Mouse (Mus musculus) c-Kit-positive CD71-positive TER-119-negative erythroid progenitor cells, embryonic 14.5 days (primary cell): Measurements from ENCODE around the gene Ahnak.
"Not testable (repeated sequence)": the region's sequence is repeated elsewhere in the genome, so short reads cannot be mapped to it uniquely, and the experiment has no call there.

Experiments
- DNase-seq: peaks from one replicate; pipeline ENCODE4 v3.0.0-alpha.2; 2013; ENCODE audit warnings: low read depth

The Ahnak gene

DNA sequence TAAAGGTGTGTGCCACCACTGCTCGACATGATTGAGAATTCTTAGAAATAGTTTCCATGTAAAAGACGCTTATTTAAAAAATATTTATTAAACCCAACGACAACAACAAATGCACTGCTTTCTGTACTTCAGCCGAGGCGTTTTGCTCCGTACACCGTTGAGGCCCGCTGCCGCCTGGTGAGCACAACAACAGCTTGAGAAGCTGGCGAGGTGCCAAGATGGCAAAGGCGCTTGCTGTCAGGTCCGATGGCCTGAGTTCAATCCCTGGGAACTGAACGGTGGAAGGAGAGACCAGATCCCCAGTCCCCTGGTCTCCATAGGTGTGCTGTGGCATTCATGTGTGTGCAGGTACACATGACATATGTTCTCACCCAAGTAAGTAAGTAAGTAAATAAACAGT, 108.4 kb downstream of the Ahnak start:
- DNase-seq, result no peak

DNA sequence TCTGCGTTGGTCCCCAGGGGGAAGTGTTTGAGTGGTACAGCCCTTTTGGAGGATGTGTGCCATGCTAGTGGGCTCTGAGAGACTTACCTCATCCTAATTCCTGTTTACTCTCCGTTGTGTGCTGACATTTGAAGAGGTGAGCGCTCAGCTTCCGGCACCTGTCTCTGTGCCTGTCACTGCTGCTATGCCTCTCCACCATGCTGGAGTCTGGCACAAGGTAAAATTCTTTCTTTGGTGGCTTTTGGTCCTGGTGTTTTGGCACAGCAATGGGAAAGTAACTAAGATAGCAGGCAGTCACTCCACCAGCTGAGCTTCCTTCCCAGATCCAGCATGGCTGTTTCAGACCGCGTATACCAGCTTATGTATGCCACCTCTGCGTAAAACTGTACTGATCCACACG, 110.7 kb downstream of the Ahnak start:
- DNase-seq, result no peak

DNA sequence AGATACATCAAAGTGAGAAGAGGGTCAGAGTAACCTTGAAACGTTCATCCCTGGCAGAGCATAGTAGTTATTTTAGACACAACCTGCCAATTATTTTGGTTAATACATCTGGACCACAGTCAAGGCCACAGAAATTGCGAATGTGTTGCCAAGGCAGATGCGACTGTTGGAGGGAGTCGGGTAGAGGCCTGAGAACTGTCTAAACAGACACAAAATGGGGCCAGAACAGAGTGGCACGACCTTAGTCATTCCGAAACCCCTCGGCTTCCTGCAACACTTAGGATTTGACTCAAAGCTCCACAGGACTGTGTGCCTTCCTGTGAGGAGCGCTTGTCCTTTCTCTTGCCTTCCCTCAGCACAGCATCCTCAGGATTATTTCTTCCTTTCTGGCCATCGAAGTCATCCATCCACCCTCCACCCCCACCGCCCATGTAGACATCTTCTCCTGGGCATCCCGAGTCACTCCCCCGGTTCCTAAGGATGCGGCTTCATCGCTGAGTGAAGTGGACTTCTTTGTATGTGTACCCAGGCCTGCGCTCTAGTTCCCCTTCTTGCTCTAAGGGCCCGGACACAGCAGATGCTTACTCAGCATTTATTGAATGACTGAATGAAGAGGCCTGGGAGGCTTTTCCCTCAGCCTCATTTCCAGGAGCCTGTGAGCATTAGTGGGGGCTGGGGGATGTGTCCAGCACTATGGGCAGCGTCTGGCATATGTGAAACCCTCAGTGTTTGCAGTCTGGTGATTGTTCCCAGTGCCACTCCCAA, 111.4 kb downstream of the Ahnak start:
- DNase-seq, result no peak

DNA sequence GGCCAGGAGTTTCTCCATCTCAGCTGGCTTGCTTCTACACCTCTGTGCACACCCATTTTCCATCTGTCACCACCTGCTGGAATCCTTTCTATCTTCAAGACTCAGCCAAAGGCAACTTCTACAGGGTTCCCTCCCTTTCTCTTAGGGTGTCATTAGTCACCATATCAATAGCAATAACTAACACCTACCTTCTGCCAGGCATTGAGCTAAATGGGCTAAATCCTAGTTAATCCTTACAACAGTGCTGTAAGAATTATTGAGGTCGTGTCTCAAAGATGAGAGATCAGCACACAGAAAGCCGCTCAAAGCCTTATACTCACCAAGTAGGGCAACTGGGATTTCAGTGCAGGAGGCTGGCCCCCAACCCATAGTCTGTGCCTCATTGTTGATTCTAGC, 112.0 kb downstream of the Ahnak start:
- DNase-seq, result no peak

DNA sequence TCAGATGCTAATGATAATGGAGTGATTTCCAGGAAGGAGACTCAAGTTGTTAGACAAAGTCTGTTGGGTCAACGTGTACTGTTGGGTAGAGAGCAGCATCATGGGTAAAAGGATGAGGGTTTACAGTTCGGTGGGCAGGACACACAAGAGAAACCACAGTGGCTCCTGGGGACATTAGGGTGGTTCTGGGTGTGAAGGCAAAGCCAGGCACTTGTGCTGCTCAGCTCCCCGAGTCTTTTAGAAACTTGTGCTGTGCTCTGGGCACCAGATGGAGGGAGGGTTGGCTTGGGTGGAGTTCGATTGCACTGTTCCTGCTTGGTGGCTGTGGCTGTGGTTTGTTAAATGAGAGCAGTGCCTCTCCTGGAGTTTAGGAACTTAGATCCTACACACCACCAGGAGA, 114.9 kb downstream of the Ahnak start:
- DNase-seq, result no peak

DNA sequence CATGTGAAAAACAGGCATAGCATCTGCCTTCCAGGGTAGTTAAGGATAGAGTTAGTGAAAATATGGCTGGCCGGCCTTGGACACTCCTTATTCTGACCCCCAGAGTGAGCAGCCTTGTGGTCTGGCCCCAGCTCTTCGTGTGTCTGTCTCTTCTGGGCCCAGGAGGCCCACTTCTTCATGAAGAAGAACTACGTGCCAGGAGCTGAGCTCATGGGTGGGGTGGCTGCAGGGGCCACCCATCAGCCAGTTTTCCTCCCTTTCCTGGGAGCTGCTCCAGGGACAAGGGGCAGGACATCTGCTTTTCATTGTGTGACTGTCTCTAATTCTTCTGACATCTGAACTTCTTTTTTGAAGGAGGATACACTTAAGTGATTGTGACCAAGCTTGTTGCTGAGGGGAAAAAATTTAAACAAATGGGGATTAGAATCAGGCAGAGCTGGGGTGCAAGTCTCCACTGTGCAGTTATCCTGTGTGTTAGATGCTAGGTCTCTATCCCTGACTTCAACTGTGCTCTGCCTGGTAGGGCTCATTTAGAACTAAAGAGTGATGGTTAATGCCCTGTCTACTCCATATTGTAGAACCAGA, 116.1 kb downstream of the Ahnak start:
- DNase-seq, result no peak

DNA sequence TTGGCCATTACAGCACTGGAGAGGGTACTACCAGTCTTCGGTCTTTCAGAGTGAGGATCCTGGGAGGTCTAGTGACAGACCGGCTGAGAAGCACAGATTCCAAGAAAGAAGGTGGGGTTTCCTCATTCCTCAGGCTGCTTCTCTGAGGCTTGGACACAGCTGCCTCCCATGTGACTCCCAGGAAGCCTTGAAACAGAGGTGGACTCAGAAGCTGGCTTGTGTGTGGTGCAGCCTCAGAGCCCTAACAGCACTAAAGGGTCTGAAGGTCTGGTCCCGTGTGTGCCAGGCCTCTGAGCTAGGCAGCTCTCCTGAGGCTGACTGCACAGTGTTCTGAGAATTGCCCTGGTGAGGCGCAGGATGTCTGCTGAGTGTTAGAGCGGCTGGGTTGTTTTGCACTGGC, 117.0 kb downstream of the Ahnak start:
- DNase-seq, result no peak

DNA sequence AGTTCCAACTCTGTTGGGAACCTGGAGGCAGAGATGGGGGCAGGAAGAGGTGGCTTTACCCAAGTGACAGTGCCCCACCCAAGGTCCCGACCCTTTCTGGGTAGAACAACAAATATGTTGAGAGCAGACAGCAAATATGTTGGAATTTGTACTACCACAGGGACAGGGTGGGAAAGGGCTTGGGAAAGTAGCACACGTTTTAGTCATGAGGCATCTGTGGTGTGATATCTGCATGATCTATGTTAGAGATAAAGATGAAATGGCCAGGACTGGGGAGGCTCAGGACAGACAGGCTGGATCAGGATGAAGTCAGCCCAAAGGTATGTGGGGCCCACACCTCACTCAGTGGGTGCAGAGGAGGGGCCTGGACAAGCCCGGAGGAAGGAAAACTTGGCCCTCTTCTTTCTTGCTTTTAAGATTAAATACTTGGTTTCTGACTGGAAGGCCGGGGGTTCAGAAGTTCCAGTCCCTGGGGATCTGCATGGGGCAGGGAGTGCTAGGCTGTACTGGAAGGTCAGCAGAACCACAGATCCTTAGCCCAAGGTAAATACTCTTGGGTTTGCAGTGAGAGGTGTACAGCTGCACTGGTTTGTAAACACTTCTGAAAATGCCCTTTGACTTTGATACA, 117.8 kb downstream of the Ahnak start:
- no peak for DNase-seq

DNA sequence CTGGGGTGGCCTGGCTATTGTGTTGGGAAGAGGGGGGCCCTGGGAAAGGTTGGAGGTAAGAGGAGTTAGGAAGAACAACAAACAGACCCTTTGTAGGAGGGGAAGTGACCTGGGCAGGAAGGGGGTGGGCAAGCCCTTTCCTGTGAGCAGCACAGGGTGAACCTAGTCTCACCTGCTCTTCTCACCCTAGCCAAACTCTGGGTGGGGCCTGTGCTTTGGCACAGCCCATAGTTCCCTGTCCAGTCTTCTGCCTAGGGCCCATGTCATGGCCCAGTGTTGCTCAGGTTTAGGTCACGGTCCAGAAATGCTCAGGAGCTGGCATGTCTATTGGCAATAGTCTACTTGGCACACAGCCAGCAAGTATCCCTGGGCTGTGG, 118.3 kb downstream of the Ahnak start:
- no peak for DNase-seq

DNA sequence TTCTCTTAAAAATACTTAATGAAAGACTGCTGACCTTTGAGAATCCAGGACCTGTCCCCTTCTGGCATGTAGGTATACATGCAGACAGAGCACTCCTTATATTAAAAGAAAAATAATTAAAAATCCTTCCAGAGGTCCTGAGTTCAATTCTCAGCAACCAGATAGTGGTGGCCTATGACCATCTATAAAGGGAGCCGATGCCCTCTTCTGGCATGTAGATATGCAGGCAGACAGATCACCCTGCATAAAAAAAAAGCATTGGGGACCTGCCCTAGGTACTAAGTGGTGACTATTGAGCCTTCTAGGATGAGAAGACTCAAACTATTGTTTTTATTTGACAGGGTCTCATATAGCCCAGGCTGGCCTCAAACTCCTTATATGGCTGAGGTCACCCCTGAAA, 119.5 kb downstream of the Ahnak start:
- DNase-seq, result no peak

DNA sequence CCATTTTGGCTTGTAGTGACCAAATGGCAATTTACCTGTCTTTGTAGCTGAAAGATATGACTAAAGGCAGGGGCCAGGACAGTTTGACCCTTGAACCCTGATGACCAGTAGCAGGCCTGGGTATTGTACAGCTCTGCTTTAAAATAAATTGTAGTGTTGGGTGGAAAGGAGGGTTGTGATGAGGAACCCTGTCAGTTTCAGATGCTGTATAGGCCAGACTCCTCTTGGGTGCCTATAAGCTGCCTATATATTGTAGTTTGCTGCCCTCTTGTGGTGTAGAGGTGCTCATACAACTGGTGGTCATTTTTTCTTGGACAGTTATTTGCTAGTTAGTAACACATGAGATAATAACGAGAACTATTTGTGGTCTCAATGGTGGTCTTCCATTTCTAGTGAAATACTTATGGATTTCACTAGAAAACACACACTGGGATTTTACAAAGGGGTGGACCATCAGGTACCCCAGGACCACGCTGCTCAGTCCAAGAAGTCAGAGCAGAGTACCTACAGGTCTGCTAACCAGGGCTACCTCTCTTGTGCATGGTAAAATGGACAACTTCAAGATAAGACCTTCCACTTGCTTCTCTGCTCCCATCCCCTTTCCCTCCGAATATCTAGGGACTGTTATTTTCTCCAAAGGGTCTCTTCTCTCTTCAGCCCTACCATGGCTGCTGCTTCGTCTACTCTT, 121.2 kb downstream of the Ahnak start:
- peak; percentile 61 for DNase-seq

DNA sequence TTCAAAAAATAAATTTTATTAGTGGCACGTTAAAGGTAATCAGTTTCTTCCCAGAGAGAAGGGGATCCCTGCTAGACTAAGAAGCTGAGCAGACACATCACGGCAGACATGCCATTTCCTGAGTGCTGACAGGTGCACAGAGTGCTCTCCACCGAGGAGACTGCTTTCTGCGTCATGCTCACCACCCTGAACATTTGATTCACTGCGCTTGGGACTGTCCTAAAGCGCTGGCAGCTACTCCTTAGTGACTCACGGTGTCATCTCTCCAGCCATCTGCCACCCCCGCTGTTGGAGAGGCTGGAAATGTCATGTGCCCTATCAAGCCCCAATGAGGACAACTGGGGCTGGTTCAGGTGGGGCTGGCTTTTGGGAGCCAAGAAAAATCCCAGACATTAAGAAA, 123.0 kb downstream of the Ahnak start:
- no peak for DNase-seq

DNA sequence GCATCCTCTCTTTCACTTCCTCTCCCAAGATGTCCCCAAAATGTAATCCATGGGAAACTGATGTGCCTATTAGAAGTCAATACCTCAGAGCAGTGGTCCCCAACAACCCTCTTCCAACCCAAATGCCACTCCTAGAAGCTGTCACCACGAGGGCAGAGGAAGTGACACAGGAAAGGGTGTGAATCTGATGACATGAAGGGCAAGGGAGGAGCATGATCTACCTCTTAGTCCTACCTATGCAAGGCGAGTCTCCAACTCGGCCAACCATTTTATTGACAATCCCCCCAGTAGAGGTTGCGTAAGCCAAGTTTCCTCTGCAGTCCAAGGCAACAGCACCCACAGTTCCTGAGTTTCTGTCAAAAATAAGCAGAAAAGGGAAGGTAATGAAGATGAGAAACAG, 127.2 kb downstream of the Ahnak start:
- no peak for DNase-seq

DNA sequence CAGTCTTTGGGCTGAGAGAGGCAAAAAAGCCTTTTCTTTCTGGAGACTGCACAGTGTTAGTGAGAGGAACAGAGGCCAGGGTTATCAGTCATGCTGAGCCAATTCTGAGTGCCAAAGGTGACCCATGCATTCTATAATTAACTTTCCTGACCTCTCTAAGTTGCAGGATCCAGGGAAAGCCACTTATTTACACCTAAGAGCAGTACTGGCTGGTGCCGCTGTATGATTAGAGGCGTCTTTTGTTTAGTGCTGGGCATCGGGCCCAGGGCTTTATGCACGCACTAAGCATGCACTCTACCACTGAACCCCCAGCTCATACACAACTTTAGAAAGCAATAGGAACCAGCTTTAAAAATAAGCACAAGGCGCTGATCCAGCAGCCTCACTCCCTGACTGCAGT, 128.2 kb downstream of the Ahnak start:
- DNase-seq, result no peak

DNA sequence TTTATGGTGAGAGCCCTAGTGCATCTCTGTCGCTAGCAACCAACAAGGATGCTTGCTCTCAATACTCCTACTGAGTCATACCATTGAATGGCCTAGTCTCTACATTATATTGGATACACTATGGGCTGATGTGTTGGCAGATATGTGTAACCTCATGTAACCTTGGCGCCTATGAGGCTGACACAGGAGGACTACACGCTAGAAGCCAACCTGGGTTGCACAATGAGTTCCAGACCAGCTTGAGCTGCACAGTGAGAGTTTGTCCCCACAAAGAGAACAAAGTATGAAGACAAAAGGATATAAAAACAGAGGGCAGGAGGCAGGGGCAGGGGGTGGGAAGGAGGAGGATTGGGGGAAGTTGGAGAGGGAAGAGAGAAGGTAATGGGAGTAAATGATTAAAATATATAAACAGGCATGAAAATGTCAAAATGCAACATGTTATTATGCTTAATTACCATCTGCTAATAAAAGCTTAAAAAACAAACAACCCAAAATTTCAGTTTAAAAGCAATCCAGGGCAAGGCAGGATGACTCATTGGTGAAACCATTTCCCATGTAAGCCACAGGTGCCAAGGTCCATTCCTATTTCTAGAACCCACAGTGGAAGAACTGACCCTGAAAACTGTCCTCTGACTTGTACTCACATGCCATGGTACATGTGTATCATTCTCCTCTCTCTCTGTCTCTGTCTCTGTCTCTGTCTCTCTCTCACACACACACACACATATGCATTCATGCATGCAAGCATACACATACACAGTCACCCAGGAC, 130.8 kb downstream of the Ahnak start:
- DNase-seq, result no peak

DNA sequence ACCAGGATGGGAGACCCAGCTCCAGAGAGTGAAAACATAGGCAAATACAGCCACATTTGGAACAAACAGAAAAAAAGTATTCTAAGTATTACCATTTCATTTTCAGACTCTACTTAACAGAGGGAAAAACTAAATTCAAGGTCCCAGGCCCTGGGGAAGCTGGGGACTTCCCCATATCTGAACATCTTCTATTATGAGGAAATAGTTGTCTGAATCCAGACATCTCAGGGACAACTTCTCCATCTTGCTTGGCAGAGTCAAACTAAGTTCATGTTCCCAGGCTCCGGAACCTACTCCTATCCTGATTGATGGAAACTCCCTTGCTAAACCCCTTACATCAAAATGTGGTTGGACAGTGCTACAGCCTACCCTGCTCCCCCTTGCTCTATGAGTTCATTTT, 133.3 kb downstream of the Ahnak start:
- DNase-seq, result no peak

DNA sequence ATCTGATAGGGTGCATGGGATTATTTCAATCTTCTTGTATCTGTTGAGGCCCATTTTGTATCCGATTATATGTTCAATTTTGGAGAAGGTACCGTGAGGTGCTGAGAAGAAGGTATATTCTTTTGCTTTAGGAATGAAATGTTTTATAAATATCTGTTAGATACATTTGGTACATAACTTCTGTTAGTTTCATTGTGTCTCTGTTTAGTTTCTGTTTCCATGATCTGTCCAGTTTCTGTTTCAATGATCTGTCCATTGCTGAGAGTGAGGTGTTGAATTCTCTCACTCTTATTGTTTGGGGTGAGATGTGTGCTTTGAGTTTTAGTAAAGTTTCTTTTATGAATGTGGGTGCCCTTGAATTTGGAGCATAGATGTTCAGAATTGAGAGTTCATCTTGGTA, 134.9 kb downstream of the Ahnak start:
- not testable (repeated sequence) for DNase-seq
